ENCODE assay signal across 17 mouse cellular contexts in genomic region chr7:96871031-96871430, GRCm38 (mm10).
A peak's percentile ranks its signal among the peaks of the same experiment; 100 is the strongest.
DNase-seq lines count a peak whose midpoint lies in the region; ATAC-seq lines count a peak whose summit lies in the region.
"Had no signal": no experiment of that assay in that cellular context is flagged by ENCODE, and none has a peak within 500 bp of the region (broad histone marks: within the 10 kb centered on the region; RNA-seq: fewer than 3 reads in every experiment).

No protein-coding gene starts in this region.

- H3K27ac ChIP-seq in forebrain, embryonic 14.5 days (ENCODE audit: low read depth, low read length), result peak overlapping the region; percentile 33; the same call in 1 of the 2 replicates
- no peak overlapping the region for H3K27ac ChIP-seq in forebrain, embryonic 10.5 days
- H3K27ac ChIP-seq in forebrain, embryonic 16.5 days (ENCODE audit: low read length), result 0 out of 2 replicates have a peak overlapping the region, but pooled peaks have one; percentile 13
- no peak overlapping the region for H3K27ac ChIP-seq in forebrain, embryonic 11.5 days (ENCODE audit: low read depth, low read length)
- H3K27ac ChIP-seq: embryonic facial prominence, embryonic 10.5 days; embryonic facial prominence, embryonic 12.5 days had no signal

- WGBS in forebrain, embryonic 14.5 days, result 95% methylated on average over 4 of the region's 4 CpGs
- 91% methylated on average over 4 of the region's 4 CpGs for WGBS in forebrain, embryonic 10.5 days
- WGBS in forebrain, embryonic 16.5 days, result 85% methylated on average over 4 of the region's 4 CpGs
- WGBS in forebrain, embryonic 11.5 days, result 90% methylated on average over 4 of the region's 4 CpGs

- no peak overlapping the region for H3K4me2 ChIP-seq in forebrain, embryonic 14.5 days (ENCODE audit: low read length)
- H3K4me2 ChIP-seq in forebrain, embryonic 16.5 days (ENCODE audit: low read length), result no peak overlapping the region
- H3K4me2 ChIP-seq in forebrain, embryonic 11.5 days (ENCODE audit: low read depth, low read length, severe bottlenecking), result no peak overlapping the region
- H3K4me2 ChIP-seq: embryonic facial prominence, embryonic 12.5 days had no signal

- H3K9me3 ChIP-seq in forebrain, embryonic 14.5 days (replicated peaks; ENCODE audit: control insufficient read depth, low read length), result no peaks in the 10 kb centered on the region
- no peaks in the 10 kb centered on the region for H3K9me3 ChIP-seq in forebrain, embryonic 10.5 days
- no peaks in the 10 kb centered on the region for H3K9me3 ChIP-seq in forebrain, embryonic 16.5 days (ENCODE audit: control insufficient read depth, low read length)
- H3K9me3 ChIP-seq in forebrain, embryonic 11.5 days (ENCODE audit: control insufficient read depth, low read length), result no peaks in the 10 kb centered on the region
- H3K9me3 ChIP-seq: embryonic facial prominence, embryonic 10.5 days; embryonic facial prominence, embryonic 12.5 days had no signal

- no peaks in the 10 kb centered on the region for H3K27me3 ChIP-seq in forebrain, embryonic 14.5 days (replicated peaks; ENCODE audit: control insufficient read depth, insufficient read depth, low read length)
- no peaks in the 10 kb centered on the region for H3K27me3 ChIP-seq in forebrain, embryonic 10.5 days (ENCODE audit: poor library complexity, severe bottlenecking)
- no peaks in the 10 kb centered on the region for H3K27me3 ChIP-seq in forebrain, embryonic 16.5 days (replicated peaks; ENCODE audit: control insufficient read depth, insufficient read depth, low read length)
- no peaks in the 10 kb centered on the region for H3K27me3 ChIP-seq in forebrain, embryonic 11.5 days (ENCODE audit: control insufficient read depth, insufficient read depth, low read length)
- H3K27me3 ChIP-seq: embryonic facial prominence, embryonic 12.5 days had no signal

- DNase-seq in forebrain, embryonic 14.5 days (ENCODE audit: low spot score), result no peak
- no peak for DNase-seq in forebrain, embryonic 10.5 days (ENCODE audit: extremely low spot score, low spot score)
- DNase-seq in forebrain, embryonic 11.5 days (ENCODE audit: low spot score), result no peak
- peak; percentile 64 for DNase-seq in retina, embryonic 14.5 days (ENCODE audit: low spot score)
- peak; percentile 63 for DNase-seq in retina, postnatal 1 day
- DNase-seq: adrenal gland, adult 2 months; adrenal gland, postnatal 10 days; adrenal gland, postnatal 25 days; cerebellum, adult 11 months; cerebellum, adult 2 months; cerebellum, adult 9-10 months; cerebellum, postnatal 10 days; cerebellum, postnatal 25 days had no signal

- H3K36me3 ChIP-seq in forebrain, embryonic 14.5 days (ENCODE audit: control insufficient read depth, insufficient read depth, low read length), result peaks cover 36% of the 10 kb centered on the region
- H3K36me3 ChIP-seq in forebrain, embryonic 10.5 days (replicated peaks), result peaks cover 86% of the 10 kb centered on the region
- H3K36me3 ChIP-seq in forebrain, embryonic 16.5 days (ENCODE audit: control insufficient read depth, insufficient read depth), result peaks cover 16% of the 10 kb centered on the region
- H3K36me3 ChIP-seq in forebrain, embryonic 11.5 days (ENCODE audit: control insufficient read depth, insufficient read depth, low read length), result peaks cover 4% of the 10 kb centered on the region; the same call in 1 of the 2 replicates

- peaks cover 21% of the 10 kb centered on the region; the same call in 1 of the 2 replicates for H3K4me1 ChIP-seq in forebrain, embryonic 14.5 days (ENCODE audit: control insufficient read depth, insufficient read depth, low read length)
- peaks cover 1% of the 10 kb centered on the region for H3K4me1 ChIP-seq in forebrain, embryonic 10.5 days
- peaks cover 20% of the 10 kb centered on the region for H3K4me1 ChIP-seq in forebrain, embryonic 16.5 days (replicated peaks; ENCODE audit: control insufficient read depth, insufficient read depth, low read length)
- H3K4me1 ChIP-seq in forebrain, embryonic 11.5 days (replicated peaks; ENCODE audit: control insufficient read depth, insufficient read depth, low read length), result no peaks in the 10 kb centered on the region
- H3K4me1 ChIP-seq: embryonic facial prominence, embryonic 10.5 days; embryonic facial prominence, embryonic 12.5 days had no signal

- ATAC-seq in forebrain, embryonic 14.5 days, result no peak
- no peak for ATAC-seq in forebrain, embryonic 16.5 days
- no peak for ATAC-seq in forebrain, embryonic 11.5 days (replicated peaks; ENCODE audit: low FRiP score)
- ATAC-seq in erythroid progenitor cell, adult 5-6 weeks (replicated peaks; ENCODE audit: low FRiP score, poor library complexity, severe bottlenecking), result no peak

- no peak overlapping the region for H3K4me3 ChIP-seq in forebrain, embryonic 14.5 days (ENCODE audit: low read depth, low read length)
- no peak overlapping the region for H3K4me3 ChIP-seq in forebrain, embryonic 10.5 days
- H3K4me3 ChIP-seq in forebrain, embryonic 16.5 days (replicated peaks; ENCODE audit: low read length), result no peak overlapping the region
- no peak overlapping the region for H3K4me3 ChIP-seq in forebrain, embryonic 11.5 days (ENCODE audit: low read depth, low read length)
- H3K4me3 ChIP-seq: embryonic facial prominence, embryonic 10.5 days; embryonic facial prominence, embryonic 12.5 days had no signal

- H3K9ac ChIP-seq in forebrain, embryonic 14.5 days (ENCODE audit: low read length), result no peak overlapping the region
- H3K9ac ChIP-seq in forebrain, embryonic 16.5 days (replicated peaks; ENCODE audit: low read depth, low read length), result no peak overlapping the region
- no peak overlapping the region for H3K9ac ChIP-seq in forebrain, embryonic 11.5 days (ENCODE audit: low read length)
- H3K9ac ChIP-seq: embryonic facial prominence, embryonic 12.5 days had no signal

Comparison
In these comparisons a context has a peak if more than half of its experiments do, and no peak if none do; other contexts are left out.
1. H3K27ac ChIP-seq: peak in forebrain, embryonic 14.5 days (single experiment) and forebrain, embryonic 16.5 days (single experiment); none in forebrain, embryonic 10.5 days (single experiment) and forebrain, embryonic 11.5 days (single experiment).
2. DNase-seq: peak in retina, embryonic 14.5 days (single experiment) and retina, postnatal 1 day (single experiment); none in forebrain, embryonic 14.5 days (single experiment), forebrain, embryonic 10.5 days (single experiment) and forebrain, embryonic 11.5 days (single experiment).